Mouse (Mus musculus) kidney, postnatal 0 days (tissue): ENCODE results near the gene Lifr. TPM values are rescaled to one million over a fixed set of nuclear protein-coding genes. Genes with fewer than 3 reads are reported as not detected.

Experiments used
- ATAC-seq: fragments of 200-750 bp; cut with Nextera tagmentation; replicated peaks from 2 replicates; pipeline ENCODE4 v1.8.0; 2017; ENCODE audit warnings: low read depth, moderate number of reproducible peaks, moderate TSS enrichment, moderate library complexity; ENCODE audit not compliant: low FRiP score
- DNase-seq: peaks from one replicate; pipeline ENCODE4 v3.0.0-alpha.2; 2016; ENCODE audit warnings: low spot score
- H3K27ac ChIP-seq: fragments of 300-500 bp; sonication (generic); 2 replicates; pipeline ENCODE4 v1.5.1; 2014; ENCODE audit warnings: mild to moderate bottlenecking
- H3K27me3 ChIP-seq: fragments of 300-500 bp; sonication (generic); 2 replicates; pipeline ENCODE4 v1.6.1; 2014; ENCODE audit warnings: low read length, mixed read lengths; ENCODE audit not compliant: insufficient read depth
- H3K36me3 ChIP-seq: fragments of 300-500 bp; sonication (generic); 2 replicates; pipeline ENCODE4 v1.6.1; 2014; ENCODE audit warnings: low read length, mixed read lengths; ENCODE audit not compliant: insufficient read depth
- H3K4me1 ChIP-seq: fragments of 300-500 bp; sonication (generic); replicated peaks from 2 replicates; pipeline ENCODE4 v1.6.1; 2014; ENCODE audit warnings: antibody characterized with exemption, low read length, mixed read lengths; ENCODE audit not compliant: insufficient read depth
- H3K4me2 ChIP-seq: fragments of 300-500 bp; sonication (generic); 2 replicates; pipeline ENCODE4 v1.6.1; 2014; ENCODE audit warnings: mild to moderate bottlenecking, low read length, moderate library complexity, mixed read lengths
- H3K4me3 ChIP-seq: fragments of 300-500 bp; sonication (generic); replicated peaks from 2 replicates; pipeline ENCODE4 v1.5.1; 2014; ENCODE audit warnings: low read depth, low read length
- H3K9ac ChIP-seq: fragments of 300-500 bp; sonication (generic); 2 replicates; pipeline ENCODE4 v1.6.1; 2014; ENCODE audit warnings: low read depth, low read length
- H3K9me3 ChIP-seq: fragments of 300-500 bp; sonication (generic); replicated peaks from 2 replicates; pipeline ENCODE4 v1.6.1; 2016; ENCODE audit warnings: low read length, inconsistent platforms, mixed read lengths
- CTCF ChIP-seq: IDR thresholded peaks from 2 replicates; pipeline ENCODE4 v1.5.1; 2016; ENCODE audit warnings: antibody characterized with exemption, low read depth, mild to moderate bottlenecking, moderate library complexity
- WGBS: fragments of 180-500 bp; shearing (Covaris S2); extraction: QIAGEN DNeasy Blood & Tissue Kit; methylation state at CpG from one replicate; pipeline ENCODE4 v1.1.7; 2014; 5-methylcytosine and 5-hydroxymethylcytosine counted together
- polyA plus RNA-seq: library from polyadenylated mRNA; unstranded; fragments of >200 nt; fragmentation: Nextera tagmentation; extraction: Ambion mirVana; gene quantifications from 2 replicates; pipeline ENCODE4 v1.2.1, GENCODE M21; 2015

Gene Lifr
- polyA plus RNA-seq, 1 experiment from 2014 or later = 21.2 TPM

DNA sequence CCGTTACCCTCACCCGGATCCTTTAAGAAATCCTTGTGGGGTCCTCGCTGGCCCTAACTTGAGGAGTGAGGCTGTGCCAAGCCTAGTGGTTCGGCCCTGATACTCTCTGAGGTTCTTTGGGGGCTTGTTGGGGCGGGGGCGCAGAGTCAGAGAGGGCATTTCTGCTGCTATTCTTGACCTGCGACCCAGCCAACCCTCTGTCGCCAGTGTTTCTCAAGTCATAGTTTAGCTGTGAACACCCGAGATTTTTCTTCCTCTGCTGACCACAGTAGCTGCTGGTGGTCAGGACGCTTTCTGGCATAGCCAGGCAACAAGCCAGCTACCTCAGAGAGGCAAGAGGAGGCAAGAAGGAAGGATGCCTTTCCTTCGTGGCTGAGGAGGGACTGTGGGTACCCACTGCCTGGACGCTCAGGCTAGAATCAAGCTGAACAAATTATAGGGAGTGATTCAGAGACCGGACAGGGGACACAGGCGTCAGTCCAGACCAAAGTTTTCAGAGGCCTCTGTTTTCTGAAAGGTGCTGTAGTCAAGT, 25.4 kb upstream of the Lifr start:
- Histone ChIP-seq H3K9me3 (no peaks in the 10 kb centered on the region), H3K4me1 (no peaks in the 10 kb centered on the region), H3K4me3 (no peak overlapping the region), H3K4me2 (no peak overlapping the region), H3K27ac (no peak overlapping the region), H3K36me3 (no peaks in the 10 kb centered on the region), H3K9ac (no peak overlapping the region), H3K27me3 (no peaks in the 10 kb centered on the region)
- DNase-seq = no peak
- no peak for ATAC-seq
- no peak for TF ChIP-seq CTCF
- WGBS = 85% methylated on average over 14 of the region's 14 CpGs

DNA sequence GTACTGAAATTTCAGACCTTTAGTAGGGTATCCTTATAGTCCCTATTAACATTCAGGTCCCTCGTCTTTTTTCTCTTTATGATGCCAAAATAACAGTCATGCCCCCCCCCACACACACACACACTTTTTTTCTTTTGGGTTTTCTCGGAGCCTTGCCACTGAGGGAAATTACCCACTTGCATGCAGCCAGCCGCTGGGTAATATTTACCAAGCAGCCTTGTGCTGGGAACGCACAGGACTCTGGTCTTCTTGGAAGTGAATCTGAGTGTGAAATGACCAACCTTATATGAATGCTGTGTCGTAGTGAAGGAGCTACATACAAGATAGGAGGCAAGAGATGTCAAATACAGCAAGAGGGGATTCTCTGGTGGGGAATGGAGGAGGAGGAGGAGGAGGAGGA, 24.8 kb upstream of the Lifr start:
- H3K4me3 ChIP-seq = no peak overlapping the region
- no peak overlapping the region for H3K4me2 ChIP-seq
- H3K27ac ChIP-seq = no peak overlapping the region
- TF ChIP-seq CTCF = no peak
- H3K4me1 ChIP-seq = no peaks in the 10 kb centered on the region
- 59% methylated on average over 5 of the region's 5 CpGs for WGBS
- H3K9me3 ChIP-seq = no peaks in the 10 kb centered on the region
- ATAC-seq (no peak), DNase-seq (no peak)
- H3K36me3 ChIP-seq = no peaks in the 10 kb centered on the region
- H3K9ac ChIP-seq = no peak overlapping the region
- no peaks in the 10 kb centered on the region for H3K27me3 ChIP-seq

DNA sequence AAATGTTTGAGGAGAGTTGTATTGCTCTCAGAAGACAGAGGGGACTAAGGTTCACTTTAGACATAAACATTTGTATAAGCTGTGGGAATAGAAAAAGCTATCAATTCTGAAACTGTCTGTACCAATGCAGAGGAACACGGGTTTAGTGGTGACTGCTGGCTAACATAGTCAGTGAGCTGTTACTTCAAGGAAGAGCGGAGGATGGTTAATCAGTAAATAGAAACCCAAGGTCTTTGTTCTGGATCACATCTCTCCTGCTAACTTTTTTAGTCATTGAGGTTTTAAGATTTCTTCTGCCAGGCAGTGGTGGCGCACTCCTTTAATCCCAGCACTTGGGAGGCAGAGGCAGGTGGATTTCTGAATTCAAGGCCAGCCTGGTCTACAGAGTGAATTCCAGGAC, 23.7 kb upstream of the Lifr start:
- no peak for TF ChIP-seq CTCF
- Histone ChIP-seq H3K4me3 (no peak overlapping the region), H3K4me1 (no peaks in the 10 kb centered on the region), H3K9ac (no peak overlapping the region), H3K27me3 (no peaks in the 10 kb centered on the region), H3K4me2 (no peak overlapping the region), H3K36me3 (no peaks in the 10 kb centered on the region), H3K9me3 (no peaks in the 10 kb centered on the region), H3K27ac (no peak overlapping the region)
- ATAC-seq (no peak), DNase-seq (no peak)
- WGBS = 54% methylated on average over 3 of the region's 3 CpGs

DNA sequence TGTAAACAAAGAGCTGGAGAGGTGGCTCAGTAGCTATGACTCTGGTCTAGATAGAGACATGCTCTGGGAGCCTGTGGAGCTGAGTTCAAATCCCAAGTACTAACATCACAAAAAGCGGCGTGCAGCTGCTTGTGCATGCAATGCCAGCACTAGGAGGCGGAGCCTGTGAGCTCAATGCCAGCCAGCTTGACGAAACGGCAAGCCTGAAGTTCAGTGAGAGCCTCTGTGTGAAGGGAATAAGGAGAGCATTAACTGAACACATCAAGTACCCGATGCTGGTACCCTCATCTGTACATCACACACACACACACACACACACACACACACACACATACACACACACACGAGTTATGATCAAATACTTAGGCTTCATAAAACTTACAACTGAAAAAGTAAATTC, 21.0 kb upstream of the Lifr start:
- Histone ChIP-seq H3K4me2 (no peak overlapping the region), H3K27ac (no peak overlapping the region), H3K4me1 (no peaks in the 10 kb centered on the region), H3K9ac (no peak overlapping the region), H3K36me3 (no peaks in the 10 kb centered on the region), H3K27me3 (no peaks in the 10 kb centered on the region), H3K4me3 (no peak overlapping the region), H3K9me3 (no peaks in the 10 kb centered on the region)
- DNase-seq (no peak), ATAC-seq (no peak)
- 74% methylated on average over 7 of the region's 7 CpGs for WGBS
- no peak for TF ChIP-seq CTCF

DNA sequence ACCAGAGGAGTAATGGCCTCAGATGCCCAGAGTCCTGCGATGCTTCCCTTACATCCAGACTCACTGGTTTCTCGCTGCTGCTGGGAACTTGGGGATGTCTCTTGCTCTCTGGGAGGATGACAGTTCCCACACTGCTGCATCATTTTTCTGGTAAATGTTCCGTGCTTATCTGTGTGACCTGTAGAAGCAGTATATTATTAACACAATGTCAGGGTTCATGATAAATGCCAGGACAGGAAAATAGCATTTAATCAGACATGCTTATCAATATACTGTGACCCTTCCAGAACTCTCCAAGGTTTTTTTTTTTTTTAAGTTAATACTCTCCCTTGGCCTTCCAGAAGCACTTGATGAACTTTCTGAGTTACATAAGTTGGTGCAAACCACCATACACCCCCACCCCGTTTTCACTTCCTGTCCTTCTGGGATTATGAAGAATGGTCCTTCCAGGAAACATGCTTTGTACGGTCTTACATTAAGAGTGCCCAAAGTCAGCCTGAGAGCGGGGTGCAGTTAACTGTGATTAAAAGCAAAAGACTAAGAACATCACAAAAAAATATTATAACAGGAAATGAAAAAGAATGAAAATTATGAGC, 20.1 kb upstream of the Lifr start:
- H3K4me2 ChIP-seq = no peak overlapping the region
- no peaks in the 10 kb centered on the region for H3K9me3 ChIP-seq
- no peaks in the 10 kb centered on the region for H3K27me3 ChIP-seq
- H3K36me3 ChIP-seq = no peaks in the 10 kb centered on the region
- H3K27ac ChIP-seq = no peak overlapping the region
- H3K4me1 ChIP-seq = no peaks in the 10 kb centered on the region
- no peak overlapping the region for H3K4me3 ChIP-seq
- no peak for ATAC-seq
- 49% methylated on average over 6 of the region's 6 CpGs for WGBS
- H3K9ac ChIP-seq = no peak overlapping the region
- TF ChIP-seq CTCF = no peak
- no peak for DNase-seq

DNA sequence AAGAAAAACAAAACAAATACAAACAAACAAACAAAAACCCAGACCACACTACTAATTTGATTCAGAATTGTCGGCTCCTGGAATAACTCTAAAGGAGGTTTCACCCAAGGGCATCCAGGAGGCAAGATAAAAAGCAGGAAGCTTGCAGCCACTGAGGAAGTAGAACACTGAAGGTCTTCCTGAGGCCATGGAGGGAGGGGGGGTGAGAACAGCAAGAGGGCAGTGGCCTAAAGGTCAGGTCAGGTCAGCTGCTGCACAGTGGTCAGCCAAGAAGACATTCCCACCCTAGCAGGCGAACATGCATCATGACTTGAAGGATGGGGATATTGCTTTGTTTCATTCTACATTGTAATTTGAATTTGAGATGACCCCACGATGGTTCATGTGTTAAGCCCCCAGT, 17.1 kb upstream of the Lifr start:
- ATAC-seq (no peak), DNase-seq (no peak)
- H3K27ac ChIP-seq = no peak overlapping the region
- 65% methylated on average over 3 of the region's 3 CpGs for WGBS
- H3K4me2 ChIP-seq = no peak overlapping the region
- H3K36me3 ChIP-seq = no peaks in the 10 kb centered on the region
- H3K9me3 ChIP-seq = no peaks in the 10 kb centered on the region
- TF ChIP-seq CTCF = no peak
- no peaks in the 10 kb centered on the region for H3K4me1 ChIP-seq
- H3K9ac ChIP-seq = no peak overlapping the region
- no peak overlapping the region for H3K4me3 ChIP-seq
- no peaks in the 10 kb centered on the region for H3K27me3 ChIP-seq

DNA sequence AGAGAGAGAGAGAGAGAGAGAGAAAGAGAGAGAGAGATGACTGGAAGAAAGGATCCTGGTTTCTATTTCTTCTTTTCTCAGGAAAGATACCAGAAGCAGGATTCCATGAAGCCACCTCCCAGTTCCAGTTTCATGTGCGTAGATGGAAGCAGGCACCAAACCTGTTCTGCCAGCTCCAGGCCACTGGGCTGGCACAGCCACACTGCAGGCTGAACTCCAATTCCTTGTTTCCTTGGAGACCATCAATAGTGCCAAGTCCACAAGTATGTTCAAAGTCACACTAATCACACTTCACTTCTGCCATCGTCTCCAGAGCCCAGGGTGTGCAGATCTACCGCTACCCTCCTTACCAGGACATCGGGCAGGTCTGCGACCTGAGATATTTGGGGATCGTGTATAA, 15.2 kb upstream of the Lifr start:
- DNase-seq (no peak), ATAC-seq (peak; percentile 72; the same call in 1 of the 2 replicates)
- H3K27me3 ChIP-seq = no peaks in the 10 kb centered on the region
- TF ChIP-seq CTCF = no peak
- 85% methylated on average over 6 of the region's 6 CpGs for WGBS
- no peak overlapping the region for H3K4me2 ChIP-seq
- H3K36me3 ChIP-seq = no peaks in the 10 kb centered on the region
- H3K9me3 ChIP-seq = no peaks in the 10 kb centered on the region
- H3K4me3 ChIP-seq = no peak overlapping the region
- H3K9ac ChIP-seq = no peak overlapping the region
- H3K4me1 ChIP-seq = no peaks in the 10 kb centered on the region
- H3K27ac ChIP-seq = no peak overlapping the region
